Mouse (Mus musculus) myocyte (in vitro differentiated cells): ENCODE results near the gene G530012D18Rik. TPM values are rescaled to one million over a fixed set of nuclear protein-coding genes. Genes with fewer than 3 reads are reported as not detected.
"Not testable (repeated sequence)": the region's sequence is repeated elsewhere in the genome, so short reads cannot be mapped to it uniquely, and the experiment has no call there.

Source experiments
- H3K27me3 ChIP-seq: one replicate; pipeline ENCODE4 v1.6.1; 2011; ENCODE audit not compliant: control insufficient read depth, insufficient read depth, insufficient read length
- H3K36me3 ChIP-seq: one replicate; pipeline ENCODE4 v1.6.1; 2011; ENCODE audit not compliant: control insufficient read depth, insufficient read depth
- H3K4me2 ChIP-seq: one replicate; pipeline ENCODE4 v1.6.1; 2011; ENCODE audit warnings: low read depth, control low read depth
- H3K4me3 ChIP-seq: one replicate; pipeline ENCODE4 v1.5.1; 2011; ENCODE audit warnings: mild to moderate bottlenecking, control low read depth, moderate library complexity
- H3K79me2 ChIP-seq: one replicate; pipeline ENCODE4 v1.6.1; 2011; ENCODE audit not compliant: control insufficient read depth, insufficient read depth
- H3ac ChIP-seq: one replicate; pipeline ENCODE4 v1.6.1; 2011; ENCODE audit not compliant: control insufficient read depth, insufficient read length
- polyA plus RNA-seq: library from polyadenylated mRNA; unstranded; fragments of >200 nt; fragmentation: generic; extraction: Trizol; gene quantifications from one replicate; pipeline ENCODE4 v1.2.1, GENCODE M21; 2012; ENCODE audit warnings: missing spikeins

G530012D18Rik gene
- polyA plus RNA-seq, 1 experiment: not detected

DNA sequence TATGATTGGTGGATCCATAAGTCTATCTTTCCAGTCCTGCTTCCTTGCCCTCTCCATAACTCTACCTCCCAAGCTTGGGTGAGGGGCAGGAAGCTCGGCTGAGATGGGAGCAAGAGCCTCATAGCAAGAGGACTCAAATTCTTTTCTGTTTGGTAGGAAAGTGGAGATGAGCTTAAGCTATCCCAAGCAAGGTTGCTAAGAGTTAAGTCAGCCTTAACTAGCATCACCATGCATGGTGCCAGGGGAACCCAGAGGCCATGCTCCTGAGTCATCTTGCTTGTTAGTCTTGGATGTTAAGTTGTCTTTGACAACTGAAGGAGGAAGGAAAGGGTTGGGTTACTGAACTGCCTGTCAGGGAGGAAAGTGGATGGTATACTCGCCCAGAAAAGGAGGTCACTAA, 13.2 kb downstream of the G530012D18Rik start:
- not testable (repeated sequence) for H3ac ChIP-seq

DNA sequence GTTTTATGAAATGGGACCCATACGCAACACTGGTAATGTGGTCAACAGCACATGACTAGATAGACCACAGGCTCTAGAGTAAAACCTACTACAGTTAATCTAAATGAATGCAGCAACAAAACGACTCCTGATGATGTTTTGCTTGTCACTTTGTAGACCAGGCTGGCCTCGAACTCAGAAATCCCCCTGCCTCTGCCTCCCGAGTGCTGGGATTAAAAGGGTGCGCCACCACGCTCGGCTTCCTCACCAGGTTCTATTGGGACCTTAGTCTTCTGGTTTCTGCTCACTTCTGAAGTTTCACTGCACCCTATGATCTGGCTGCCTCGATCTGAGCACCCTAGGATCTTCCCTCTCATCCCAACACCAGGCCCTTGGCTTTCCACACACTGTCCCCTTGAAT, 17.1 kb downstream of the G530012D18Rik start:
- not testable (repeated sequence) for H3K4me2 ChIP-seq, H3K36me3 ChIP-seq

More for the DNA sequence above, 13.2 kb downstream of the G530012D18Rik start:
- not testable (repeated sequence) for H3K4me3 ChIP-seq, H3K27me3 ChIP-seq, H3K36me3 ChIP-seq, H3K79me2 ChIP-seq, H3K4me2 ChIP-seq

GRCm38 (mm10) chr1:85598271-85599012, 23.0 kb downstream of the G530012D18Rik start, which contains the start of gene Sp110:
Gene Sp110 (minus strand): TSS chr1:85598817.
- not testable (repeated sequence) for H3K4me2 ChIP-seq, H3K79me2 ChIP-seq, H3K4me3 ChIP-seq, H3K27me3 ChIP-seq, H3K36me3 ChIP-seq, H3ac ChIP-seq

More for the DNA sequence above, 17.1 kb downstream of the G530012D18Rik start:
- H3K4me3 ChIP-seq, H3K79me2 ChIP-seq, H3ac ChIP-seq, H3K27me3 ChIP-seq: not testable (repeated sequence)

DNA sequence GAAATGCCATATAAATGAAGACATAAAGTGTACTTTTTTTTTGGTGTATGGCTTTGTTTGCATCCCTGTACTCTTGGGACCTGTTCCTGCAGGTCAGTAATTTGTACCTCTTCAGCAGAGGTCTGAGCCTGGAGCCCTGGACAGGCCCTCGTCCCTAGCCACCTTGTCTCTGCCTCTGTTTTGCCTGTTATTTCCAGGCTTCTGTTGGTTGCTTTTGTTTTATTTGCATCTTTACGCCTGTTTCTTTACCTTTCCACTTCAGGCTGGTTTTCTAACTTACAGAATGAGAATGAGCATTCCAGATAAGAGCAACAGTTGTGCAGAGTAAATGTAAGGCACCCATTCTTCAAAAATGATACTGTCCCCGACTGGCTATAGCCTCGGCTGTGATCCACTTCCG, 24.6 kb downstream of the G530012D18Rik start, which contains the start of gene Sp140:
Gene Sp140, plus strand, starts transcription at position 301 of the 400 bp plus-strand sequence.
- not testable (repeated sequence) for H3ac ChIP-seq, H3K36me3 ChIP-seq, H3K4me3 ChIP-seq, H3K4me2 ChIP-seq, H3K27me3 ChIP-seq, H3K79me2 ChIP-seq

- not testable (repeated sequence) for H3K79me2 ChIP-seq, H3K27me3 ChIP-seq, H3ac ChIP-seq, H3K4me2 ChIP-seq, H3K4me3 ChIP-seq, H3K36me3 ChIP-seq
Observed at GRCm38 (mm10) chr1:85600794-85601193, 25.3 kb downstream of the G530012D18Rik start.

GRCm38 (mm10) chr1:85604341-85604740, 28.9 kb downstream of the G530012D18Rik start:
- H3K79me2 ChIP-seq, H3ac ChIP-seq, H3K4me2 ChIP-seq, H3K4me3 ChIP-seq, H3K27me3 ChIP-seq, H3K36me3 ChIP-seq: not testable (repeated sequence)

- not testable (repeated sequence) for H3K79me2 ChIP-seq, H3K4me2 ChIP-seq, H3K27me3 ChIP-seq, H3K4me3 ChIP-seq, H3ac ChIP-seq, H3K36me3 ChIP-seq
Observed at GRCm38 (mm10) chr1:85608361-85608760, 32.9 kb downstream of the G530012D18Rik start.

DNA sequence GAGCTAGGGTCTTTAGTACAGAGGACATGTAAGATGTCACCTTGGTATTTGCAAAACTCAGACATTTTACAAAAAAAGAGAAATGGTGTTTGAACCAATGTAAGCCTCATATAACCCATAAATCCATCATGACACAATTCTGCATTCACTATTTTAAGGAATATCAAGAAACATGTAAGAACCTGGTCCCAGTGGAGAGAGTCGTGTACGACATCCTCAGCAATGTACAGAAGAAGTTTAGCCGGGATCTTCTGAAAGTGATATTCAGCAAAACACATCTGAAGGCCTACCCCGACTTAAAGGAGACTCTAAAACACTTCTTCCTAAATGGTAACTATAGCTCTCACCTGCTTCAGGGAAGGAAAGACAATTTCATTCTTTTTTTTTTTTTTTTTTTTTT, 35.1 kb downstream of the G530012D18Rik start:
- not testable (repeated sequence) for H3K79me2 ChIP-seq, H3K36me3 ChIP-seq, H3K4me3 ChIP-seq, H3ac ChIP-seq, H3K27me3 ChIP-seq, H3K4me2 ChIP-seq

DNA sequence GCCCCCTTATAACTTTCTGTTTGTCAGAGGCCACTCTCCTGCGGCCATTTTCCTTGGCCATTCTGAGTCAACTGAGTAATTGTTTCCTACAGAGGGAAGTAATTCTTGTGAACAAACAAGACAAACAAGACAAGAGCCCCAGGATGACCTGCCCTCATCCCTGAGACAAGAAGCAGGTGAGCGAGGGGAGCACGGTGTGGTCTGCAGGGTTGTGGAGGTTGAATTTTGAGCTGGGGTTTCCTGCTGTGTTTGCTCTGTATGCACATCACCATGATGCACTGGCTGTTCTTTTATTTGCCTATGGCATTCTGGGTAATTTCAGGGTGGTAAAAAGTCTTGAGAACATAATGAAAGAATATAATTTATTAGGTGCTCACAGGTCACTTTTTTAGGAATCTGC, 39.6 kb downstream of the G530012D18Rik start:
- H3K27me3 ChIP-seq, H3K36me3 ChIP-seq, H3K4me3 ChIP-seq, H3K4me2 ChIP-seq, H3ac ChIP-seq, H3K79me2 ChIP-seq: not testable (repeated sequence)

- H3K79me2 ChIP-seq, H3K36me3 ChIP-seq, H3ac ChIP-seq, H3K27me3 ChIP-seq, H3K4me2 ChIP-seq, H3K4me3 ChIP-seq: not testable (repeated sequence)
Observed at GRCm38 (mm10) chr1:85615819-85616218, 40.3 kb downstream of the G530012D18Rik start.

DNA sequence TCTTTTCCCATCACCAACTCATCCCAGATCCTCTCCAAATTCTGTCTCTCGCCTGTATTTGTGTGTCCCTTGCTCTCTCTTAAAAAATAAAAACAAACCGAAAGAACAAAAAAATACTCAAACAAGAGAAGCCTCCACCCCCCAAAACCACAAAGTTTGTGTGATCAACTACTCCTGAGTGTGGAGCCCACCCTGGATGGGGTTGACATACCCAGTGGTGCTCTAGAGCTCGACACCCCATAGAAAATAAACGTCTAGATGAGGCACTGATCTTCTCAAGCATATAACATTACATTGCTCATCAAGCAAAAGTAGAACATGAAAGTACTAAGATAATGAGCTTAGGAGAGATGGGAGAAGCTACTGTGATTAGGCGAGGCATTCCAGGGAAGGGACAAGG, 41.7 kb downstream of the G530012D18Rik start:
- not testable (repeated sequence) for H3ac ChIP-seq, H3K79me2 ChIP-seq, H3K4me3 ChIP-seq, H3K4me2 ChIP-seq, H3K27me3 ChIP-seq, H3K36me3 ChIP-seq

DNA sequence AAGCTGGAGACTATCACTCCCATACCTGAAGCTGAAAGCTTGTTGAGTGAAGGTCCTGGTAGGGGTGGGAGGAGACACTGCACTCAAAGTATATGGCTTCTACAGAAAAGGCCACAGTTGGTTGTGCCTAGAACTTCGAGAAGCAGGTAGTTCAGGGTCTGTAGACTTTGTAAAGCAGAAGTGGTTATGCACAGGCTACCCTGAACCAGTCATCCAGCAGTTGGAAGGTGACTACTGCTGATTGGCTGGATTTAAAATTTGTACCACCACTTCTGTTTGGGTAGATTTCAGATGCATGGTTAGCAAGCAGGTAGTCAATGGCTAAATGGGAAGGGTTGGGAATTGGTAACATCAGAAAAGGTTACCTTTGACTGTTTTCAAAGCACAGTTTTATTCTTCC, 43.2 kb downstream of the G530012D18Rik start:
- H3K36me3 ChIP-seq, H3K4me2 ChIP-seq, H3ac ChIP-seq, H3K27me3 ChIP-seq, H3K4me3 ChIP-seq, H3K79me2 ChIP-seq: not testable (repeated sequence)
